Mouse (Mus musculus): ENCODE measurements around the gene Fabp7. TPM values are rescaled to one million over a fixed set of nuclear protein-coding genes. Genes with fewer than 3 reads are reported as not detected.

The Fabp7 gene
- total and polyA plus RNA-seq, 3 experiments: not detected

DNA sequence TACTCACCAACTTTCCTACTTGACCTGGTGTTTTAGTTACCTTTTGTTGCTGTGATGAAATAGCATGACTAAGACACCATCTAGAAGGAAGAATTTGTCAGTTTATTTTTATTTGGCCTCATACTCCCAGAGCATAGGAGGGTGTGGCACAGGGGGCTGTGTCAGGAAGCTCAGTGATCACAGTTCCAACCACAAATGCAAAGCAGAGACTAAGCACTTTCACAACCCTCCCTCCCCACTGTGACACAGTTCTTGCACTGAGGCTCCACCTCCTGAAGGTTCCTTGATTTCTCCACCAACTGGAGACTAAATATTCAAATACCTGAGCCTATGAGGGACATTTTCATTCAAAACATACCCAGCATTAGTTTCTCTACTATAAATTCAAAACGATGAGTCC lies 14.8 kb downstream of the Fabp7 start:
- in situ Hi-C loops (cut with MboI; ENCODE audit: low pct_ligation_motif_present, low pct_unique_long_range_greater_than_20kb, low sequenced_read_pairs): no loop called here
- H3K79me2 ChIP-seq (replicated peaks; ENCODE audit: control insufficient read depth, extremely low read depth, insufficient read depth, poor library complexity, severe bottlenecking): no peaks in the 10 kb centered on the region
- peak; percentile 69 for DNase-seq (ENCODE audit: extremely low read depth)
- dilution Hi-C loops (cut with MboI; ENCODE audit: extremely low pct_ligation_motif_present, extremely low pct_unique_long_range_greater_than_20kb, low sequenced_read_pairs): no loop called here
- H3K4me1 ChIP-seq (ENCODE audit: control insufficient read depth in 1 of 2, insufficient read depth in 2 of 2): peaks cover 2 to 11% of the 10 kb centered on the region in 2 experiments; a peak in 2 of 4 replicates
- no peaks in the 10 kb centered on the region for H3K36me3 ChIP-seq (replicated peaks in 1 of 2; ENCODE audit: control insufficient read depth in 1 of 2, insufficient read depth in 1 of 2, low read length in 1 of 2)
- no peak overlapping the region for H3K27ac ChIP-seq (ENCODE audit: insufficient read depth, low read depth)
- H3K4me3 ChIP-seq (replicated peaks in 1 of 3; ENCODE audit: low read depth in 2 of 3, low read length in 2 of 3, poor library complexity in 1 of 3): no peak overlapping the region
- H3K4me2 ChIP-seq (ENCODE audit: insufficient read depth, low read depth, poor library complexity, severe bottlenecking): no peak overlapping the region
- no peak for TF ChIP-seq ZNF384 (IDR thresholded peaks at IDR 0.05; ENCODE audit: low read depth, low read length)
- TF ChIP-seq EP300 (IDR thresholded peaks at IDR 0.05; ENCODE audit: low read length): 0 out of 2 replicates have a peak, but pooled peaks have one; percentile 15
- TF ChIP-seq RAD21 (IDR thresholded peaks at IDR 0.05; ENCODE audit: low read depth, low read length): no peak
- no peak for TF ChIP-seq POLR2A (IDR thresholded peaks at IDR 0.05; ENCODE audit: low read depth, low read length)
- no peak for TF ChIP-seq POLR2AphosphoS2 (IDR thresholded peaks at IDR 0.05; ENCODE audit: low read depth, low read length)
- TF ChIP-seq JUN (IDR thresholded peaks at IDR 0.05; ENCODE audit: insufficient read depth, low read depth, low read length): no peak
- no peak for TF ChIP-seq CHD2 (IDR thresholded peaks at IDR 0.05; ENCODE audit: low read length)
- no peak for TF ChIP-seq UBTF (IDR thresholded peaks at IDR 0.05; ENCODE audit: low read depth, low read length)
- no peak for TF ChIP-seq KAT2A (IDR thresholded peaks at IDR 0.05; ENCODE audit: insufficient replicate concordance, low read length)
- peak; percentile 49; the same call in 1 of the 2 replicates for TF ChIP-seq IRF4 (IDR thresholded peaks at IDR 0.05; ENCODE audit: low read depth, low read length)
- no peak for TF ChIP-seq HCFC1 (IDR thresholded peaks at IDR 0.05; ENCODE audit: low read depth, low read length)
- no peaks in the 10 kb centered on the region for H3K27me3 ChIP-seq (replicated peaks)
- H3K9me3 ChIP-seq (replicated peaks; ENCODE audit: low read length): no peaks in the 10 kb centered on the region
- no peak overlapping the region for H3K9ac ChIP-seq (ENCODE audit: insufficient read depth, low read depth)

DNA sequence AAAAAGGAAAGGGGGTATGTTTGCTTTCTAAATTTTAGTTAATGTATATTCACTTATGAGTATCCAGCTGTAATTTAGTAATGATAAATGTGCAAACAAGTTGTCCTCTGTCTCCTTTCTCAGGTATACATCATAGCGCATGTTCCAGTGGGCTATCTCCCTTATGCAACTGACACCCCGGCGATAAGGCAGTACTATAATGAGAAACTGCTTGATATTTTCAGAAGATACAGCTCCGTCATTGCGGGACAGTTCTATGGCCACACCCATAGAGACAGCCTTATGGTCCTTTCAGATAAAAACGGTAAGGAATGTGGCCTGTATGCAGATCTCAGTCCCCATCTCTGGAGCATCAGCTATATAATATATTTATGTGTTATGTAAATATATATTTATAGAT lies 23.1 kb downstream of the Fabp7 start:
- H3K9ac ChIP-seq (ENCODE audit: insufficient read depth, low read depth): no peak overlapping the region
- H3K4me2 ChIP-seq (ENCODE audit: insufficient read depth, low read depth, poor library complexity, severe bottlenecking): no peak overlapping the region
- TF ChIP-seq JUN (IDR thresholded peaks at IDR 0.05; ENCODE audit: insufficient read depth, low read depth, low read length) (no peak), IRF4 (IDR thresholded peaks at IDR 0.05; ENCODE audit: low read depth, low read length) (no peak), PAX5 (IDR thresholded peaks at IDR 0.05; ENCODE audit: low read length) (no peak), POLR2A (IDR thresholded peaks at IDR 0.05; ENCODE audit: low read depth, low read length) (no peak), SMC3 (IDR thresholded peaks at IDR 0.05; ENCODE audit: low read depth, low read length) (no peak), ZC3H11A (IDR thresholded peaks at IDR 0.05; ENCODE audit: low read depth, low read length) (no peak), GABPA (IDR thresholded peaks at IDR 0.05; ENCODE audit: insufficient replicate concordance, low read depth, low read length) (no peak)
- no peaks in the 10 kb centered on the region for H3K36me3 ChIP-seq (replicated peaks in 1 of 2; ENCODE audit: control insufficient read depth in 1 of 2, insufficient read depth in 1 of 2, low read length in 1 of 2)
- H3K4me1 ChIP-seq (ENCODE audit: control insufficient read depth in 1 of 2, insufficient read depth in 2 of 2): no peaks in the 10 kb centered on the region
- no peak overlapping the region for H3K4me3 ChIP-seq (replicated peaks in 1 of 3; ENCODE audit: low read depth in 2 of 3, low read length in 2 of 3, poor library complexity in 1 of 3)
- no peaks in the 10 kb centered on the region for H3K79me2 ChIP-seq (replicated peaks; ENCODE audit: control insufficient read depth, extremely low read depth, insufficient read depth, poor library complexity, severe bottlenecking)
- in situ Hi-C loops (cut with MboI; ENCODE audit: low pct_ligation_motif_present, low pct_unique_long_range_greater_than_20kb, low sequenced_read_pairs) (no loop called here), dilution Hi-C loops (cut with MboI; ENCODE audit: extremely low pct_ligation_motif_present, extremely low pct_unique_long_range_greater_than_20kb, low sequenced_read_pairs) (no loop called here)
- DNase-seq (ENCODE audit: extremely low read depth): no peak
- H3K27me3 ChIP-seq (replicated peaks): no peaks in the 10 kb centered on the region
- H3K27ac ChIP-seq (ENCODE audit: insufficient read depth, low read depth): no peak overlapping the region
- H3K9me3 ChIP-seq (replicated peaks; ENCODE audit: low read length): no peaks in the 10 kb centered on the region
